Mouse (Mus musculus) adrenal gland, adult (tissue): ENCODE measurements around the gene Cabp2.
"Not testable (repeated sequence)": the region's sequence is repeated elsewhere in the genome, so short reads cannot be mapped to it uniquely, and the experiment has no call there.

Source experiments
- DNase-seq, 2 experiments: peaks; one replicate each; pipeline ENCODE4 v3.0.0; 2022 to 2023; ENCODE audit warnings: low spot score in 1 of 2; ENCODE audit not compliant: inconsistent age in 2 of 2

Cabp2 gene

DNA sequence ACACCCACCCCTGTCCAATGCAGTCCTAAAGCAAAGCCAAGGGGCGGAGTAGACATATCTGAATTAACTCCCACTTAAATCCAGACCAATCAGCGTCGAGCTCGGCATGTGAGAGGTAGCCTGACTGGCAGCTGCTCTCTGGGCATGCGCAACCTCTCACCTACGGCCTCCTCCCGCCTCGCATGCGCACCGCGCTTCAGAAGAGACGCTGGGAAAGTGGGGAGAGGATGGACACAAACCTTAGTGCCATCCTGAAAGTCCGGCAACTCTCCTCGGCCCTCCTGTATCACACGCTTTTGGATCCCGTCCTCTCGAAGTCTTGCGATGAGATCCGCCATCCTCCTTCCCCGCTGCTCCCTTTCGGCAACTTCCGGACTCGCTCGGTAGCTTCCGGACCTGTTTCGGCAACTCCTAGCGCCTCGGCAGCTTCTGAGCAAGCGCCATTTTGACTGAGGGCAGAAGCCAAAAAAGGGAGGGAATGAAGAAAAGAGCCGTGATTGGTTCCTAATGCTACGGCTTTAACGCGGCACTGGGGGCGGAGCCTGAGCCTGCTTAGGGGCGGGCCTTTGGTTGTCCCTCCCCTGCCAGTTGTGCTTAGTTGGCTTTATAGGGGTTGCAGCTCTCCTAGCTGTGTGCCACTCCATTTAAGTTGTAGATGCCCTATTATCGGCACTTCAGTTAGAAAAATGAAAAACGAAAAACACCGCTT is 39.9 kb downstream of the Cabp2 start:
- peak; percentile 98 to 99 for DNase-seq

DNA sequence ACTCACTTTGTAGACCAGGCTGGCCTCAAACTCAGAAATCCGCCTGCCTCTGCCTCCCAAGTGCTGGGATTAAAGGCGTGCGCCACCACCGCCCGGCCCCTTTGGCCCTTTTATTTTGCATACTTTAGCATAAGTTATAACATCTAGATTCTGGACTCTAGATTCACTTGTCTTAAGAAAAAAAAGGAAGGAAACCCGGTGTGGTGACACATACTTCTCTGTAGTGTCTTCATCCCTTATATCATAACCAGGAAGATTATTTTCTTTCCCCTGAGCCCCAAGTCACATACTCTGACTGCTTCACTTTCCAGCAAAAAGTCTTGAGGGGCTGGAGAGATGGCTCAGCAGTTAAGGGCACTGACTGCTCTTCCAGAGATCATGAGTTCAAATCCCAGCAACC is 40.5 kb downstream of the Cabp2 start:
- not testable (repeated sequence) for DNase-seq

DNA sequence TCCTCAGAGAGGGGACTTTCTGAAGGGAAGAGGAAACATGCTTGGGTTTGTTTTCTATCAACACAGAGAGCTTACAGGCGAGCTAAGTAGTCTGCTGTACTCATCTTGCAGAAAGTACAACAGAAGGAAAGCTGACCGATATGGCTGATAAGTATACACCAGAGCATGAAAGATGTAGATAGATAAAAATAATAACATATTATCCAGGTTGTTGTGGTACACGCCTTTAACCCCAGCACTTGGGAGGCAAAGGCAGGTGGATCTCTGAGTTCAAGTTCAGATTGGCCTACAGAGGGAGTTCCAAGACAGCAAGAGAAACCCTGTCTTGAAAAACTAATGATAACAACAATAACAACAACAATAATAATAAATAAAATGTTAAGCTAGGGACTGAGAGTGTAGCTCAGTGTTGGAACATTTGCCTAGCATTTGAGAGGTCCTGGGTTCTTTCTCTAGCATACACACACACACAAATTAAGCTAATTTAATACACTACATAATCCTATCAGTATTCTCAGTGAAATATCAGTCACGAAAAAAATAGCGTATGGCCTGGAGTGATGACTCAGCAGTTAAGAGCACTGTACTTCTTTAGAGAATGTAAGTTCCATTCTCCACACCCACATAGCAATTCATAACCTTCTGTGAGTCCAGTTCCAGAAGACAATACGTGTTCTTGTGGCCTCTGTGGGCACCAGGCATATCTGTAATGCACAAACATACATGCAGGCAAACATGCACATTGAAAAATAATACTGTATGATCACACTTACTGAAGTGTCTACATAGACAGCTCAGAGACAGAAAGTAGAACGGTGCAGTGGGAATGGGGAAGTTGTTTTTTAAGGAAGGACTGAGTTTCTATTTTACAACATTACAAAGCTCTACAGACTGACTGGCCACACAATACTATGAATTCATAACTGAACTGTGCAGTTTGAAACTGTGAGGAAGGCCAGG is 41.3 kb downstream of the Cabp2 start:
- DNase-seq = no peak

DNA sequence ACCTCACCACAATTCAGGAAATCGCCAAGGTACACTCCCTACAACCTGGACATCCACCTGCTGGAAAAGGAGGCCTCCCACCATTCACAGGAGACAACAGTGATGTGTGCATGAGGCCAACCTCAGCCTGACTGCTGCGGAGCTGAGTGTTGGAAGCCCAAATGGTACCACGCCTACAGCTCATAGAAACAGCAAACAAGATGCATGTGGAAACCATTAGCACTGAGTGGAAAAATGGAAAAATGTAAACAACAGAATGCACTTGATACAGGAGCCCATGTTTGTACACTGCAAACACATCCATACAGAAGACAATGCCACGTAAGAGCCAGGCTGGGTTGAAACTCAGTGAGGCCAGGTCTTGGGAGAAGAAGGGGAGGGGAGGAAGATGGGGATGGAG is 43.1 kb downstream of the Cabp2 start:
- no peak for DNase-seq

GRCm38 (mm10) chr19:4125268-4125667 is 43.9 kb downstream of the Cabp2 start:
- peak in 1 of 2 experiments; percentile 79 for DNase-seq

- DNase-seq = peak; percentile 99
Observed at GRCm38 (mm10) chr19:4125741-4126696, 44.6 kb downstream of the Cabp2 start, which contains the start of gene Aip. Gene Aip, minus strand, starts transcription at chr19:4125858.

- DNase-seq = peak in 1 of 2 experiments; percentile 70
Observed at GRCm38 (mm10) chr19:4126759-4127495, 45.5 kb downstream of the Cabp2 start.

DNA sequence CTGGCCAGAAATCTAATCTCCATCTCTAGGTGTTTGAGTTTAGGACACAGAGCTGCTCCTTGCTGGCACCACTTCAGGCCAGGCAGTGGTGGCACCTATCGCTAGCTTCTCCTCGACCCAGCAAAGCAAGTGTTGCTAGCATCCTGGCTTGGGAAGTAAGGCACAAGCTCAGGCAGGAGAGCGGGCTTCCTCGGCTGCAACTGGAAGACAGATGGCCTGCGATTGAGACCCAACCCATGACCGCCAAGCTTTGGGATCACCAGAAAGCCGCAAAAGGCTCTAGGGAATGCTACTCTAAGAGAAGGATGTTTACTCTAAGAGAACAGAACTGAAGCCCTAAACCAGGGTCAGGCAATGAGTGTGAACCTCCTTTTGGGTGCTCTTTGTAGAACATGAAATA is 48.1 kb downstream of the Cabp2 start:
- DNase-seq = no peak

DNA sequence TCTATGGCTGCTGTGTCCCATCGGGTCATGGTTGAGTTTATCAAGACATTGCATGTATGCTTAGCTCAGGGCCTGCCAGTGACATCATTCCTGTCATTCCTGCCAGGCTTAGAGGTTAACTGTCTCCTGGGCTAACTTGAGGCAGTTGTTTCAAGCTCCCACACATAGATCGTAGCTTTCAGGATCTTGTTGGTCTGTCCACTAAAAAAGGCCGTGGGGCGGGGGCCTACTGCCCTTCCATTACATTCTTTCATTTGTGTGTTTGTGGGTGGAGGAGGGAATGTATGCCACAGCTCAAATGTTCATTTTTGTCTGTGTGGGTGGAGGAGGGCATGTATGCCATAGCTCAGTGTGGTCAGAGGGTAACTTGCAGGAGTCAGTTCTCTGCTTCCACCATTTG is 48.7 kb downstream of the Cabp2 start:
- no peak for DNase-seq

- no peak for DNase-seq
Observed at GRCm38 (mm10) chr19:4131075-4131474, 49.7 kb downstream of the Cabp2 start.

DNA sequence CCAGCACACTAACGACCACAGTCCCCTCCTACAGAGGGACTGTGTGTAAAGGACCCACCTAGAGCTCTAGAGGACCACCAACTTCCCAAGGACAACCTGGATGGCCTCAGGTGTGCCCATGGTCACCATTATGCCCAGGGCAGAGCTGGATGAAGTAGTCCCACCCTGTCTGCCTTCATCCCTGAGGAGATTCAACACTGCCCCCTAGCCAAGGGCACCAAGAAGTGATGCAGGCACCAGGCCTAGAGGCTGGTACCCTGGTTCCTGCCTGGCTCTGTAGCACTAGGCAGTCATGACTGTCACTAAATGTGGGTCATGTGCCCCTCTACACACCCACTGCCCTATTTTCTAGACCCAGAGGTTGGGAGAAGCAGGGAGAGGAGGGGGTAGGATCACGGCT is 50.4 kb downstream of the Cabp2 start:
- peak in 1 of 2 experiments; percentile 57 for DNase-seq

DNA sequence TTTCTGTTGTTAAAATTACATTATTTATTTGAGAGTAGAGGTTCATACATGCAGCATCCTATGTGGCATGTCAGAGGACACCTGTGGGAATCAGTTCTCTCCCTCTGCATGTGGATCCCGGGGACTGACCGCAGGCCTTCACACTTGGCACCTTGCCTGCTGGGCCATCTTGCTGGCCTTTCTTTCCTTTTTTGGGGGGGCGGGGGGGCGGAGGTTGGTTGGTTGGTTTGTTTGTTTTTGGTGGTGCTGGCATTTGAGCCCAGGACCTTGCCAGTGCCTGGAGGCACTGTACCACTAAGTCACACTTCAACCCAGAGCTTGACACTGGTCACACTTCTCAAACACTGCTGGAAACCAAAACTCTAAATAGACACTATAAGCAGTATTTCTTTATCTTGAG is 53.0 kb downstream of the Cabp2 start:
- DNase-seq = no peak

DNA sequence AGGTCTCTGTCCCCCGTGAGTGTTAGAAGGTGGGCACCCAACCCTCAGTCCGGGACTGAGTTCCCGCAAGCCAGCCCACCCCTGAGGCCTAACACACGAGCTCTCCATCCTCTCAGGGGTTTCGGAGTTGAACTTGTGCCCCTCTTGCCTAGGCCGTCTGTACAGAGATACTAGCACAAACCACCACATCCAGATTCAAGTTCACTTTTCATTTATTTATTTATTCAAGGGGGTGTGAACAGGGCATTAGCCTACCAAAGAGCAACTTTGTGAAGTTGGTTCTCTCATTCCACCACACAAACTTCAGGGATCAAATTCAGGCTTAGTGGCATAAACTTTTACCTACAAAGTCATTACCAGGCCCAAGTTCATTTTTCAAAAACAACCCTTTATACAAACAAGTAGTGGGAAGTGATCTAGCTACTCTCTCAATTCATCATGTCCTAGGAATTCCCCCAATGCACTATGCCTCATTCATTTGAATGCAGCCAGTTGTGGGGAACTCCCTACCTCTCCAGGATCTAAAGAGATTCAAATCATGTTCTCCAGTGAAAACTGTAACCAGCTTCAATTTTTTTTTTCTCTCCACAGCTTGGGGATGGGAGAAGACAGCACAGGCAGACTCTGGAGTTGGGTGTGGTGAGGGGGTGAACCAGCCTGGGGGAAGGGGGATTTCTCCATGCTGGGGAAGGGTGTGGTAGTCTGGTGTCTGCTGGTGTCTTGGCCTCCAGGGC is 54.0 kb downstream of the Cabp2 start:
- DNase-seq = not testable (repeated sequence)

DNA sequence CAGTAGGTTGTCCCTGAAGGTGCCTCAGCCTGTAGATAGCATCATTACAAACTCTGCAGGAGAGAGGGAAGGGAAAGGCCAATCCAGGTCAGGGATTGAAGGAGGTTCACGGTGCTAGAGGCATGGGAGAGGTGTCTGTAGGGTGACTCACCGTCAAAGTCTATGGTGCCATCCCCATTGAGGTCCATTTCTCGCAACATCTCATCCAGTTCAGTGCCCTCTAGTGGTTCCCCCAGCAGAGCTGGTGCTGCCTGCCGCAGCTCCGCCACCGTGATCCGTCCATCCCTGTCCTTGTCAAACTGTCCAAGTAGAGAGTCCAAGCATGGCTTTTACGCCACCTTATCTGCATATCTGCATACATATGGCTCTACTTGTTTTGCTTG is 54.6 kb downstream of the Cabp2 start:
- peak in 1 of 2 experiments; percentile 82 for DNase-seq

DNA sequence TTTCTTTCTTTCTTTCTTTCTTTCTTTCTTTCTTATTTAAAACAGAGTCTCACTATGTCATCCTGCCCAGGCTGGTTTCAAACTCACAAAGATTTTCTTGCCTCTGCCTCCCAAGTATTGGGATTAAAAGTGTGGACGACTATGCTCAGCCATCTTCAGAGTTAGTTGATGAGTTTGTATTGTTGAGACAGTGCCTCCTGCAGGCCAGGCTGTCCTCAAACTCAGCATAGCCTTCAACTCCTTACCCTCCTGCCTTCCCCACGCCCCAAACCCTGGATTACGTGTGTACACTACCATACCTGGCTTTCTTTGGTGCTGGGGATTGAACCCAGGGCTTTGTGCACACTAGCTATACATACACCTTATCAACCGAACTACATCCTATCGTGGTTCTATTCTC is 55.1 kb downstream of the Cabp2 start:
- DNase-seq = no peak
